Mouse (Mus musculus) spleen, embryonic (tissue): Measurements from ENCODE around the gene C330007P06Rik.
"Not testable (repeated sequence)": the region's sequence is repeated elsewhere in the genome, so short reads cannot be mapped to it uniquely, and the experiment has no call there.

Source experiments
- CTCF ChIA-PET: fragments of 350-600 bp; sonication (Branson Sonifier 250); formaldehyde crosslinking; loops from one replicate; lab custom pipeline; 2022; lab: Charles Lee

C330007P06Rik gene

DNA sequence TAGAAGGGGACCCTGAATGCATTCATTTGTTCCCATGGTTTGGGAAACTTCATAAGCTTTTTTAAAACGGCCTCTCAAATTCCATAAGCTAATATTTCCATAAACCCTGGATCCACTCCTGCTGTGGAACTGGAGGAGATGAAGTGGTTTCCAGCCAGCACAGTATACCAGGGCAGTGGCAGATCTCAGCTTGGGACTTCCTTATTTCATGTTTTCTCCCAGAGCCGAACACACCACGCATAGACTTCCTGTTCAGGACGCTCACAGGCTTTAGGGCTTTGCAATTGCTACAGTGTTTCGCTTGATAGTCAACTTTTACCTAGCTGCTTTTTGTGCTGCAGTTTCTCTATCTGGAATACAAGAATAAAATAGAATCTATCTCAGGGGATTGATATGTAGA lies 70.7 kb downstream of the C330007P06Rik start:
- CTCF ChIA-PET, result no interaction called here

DNA sequence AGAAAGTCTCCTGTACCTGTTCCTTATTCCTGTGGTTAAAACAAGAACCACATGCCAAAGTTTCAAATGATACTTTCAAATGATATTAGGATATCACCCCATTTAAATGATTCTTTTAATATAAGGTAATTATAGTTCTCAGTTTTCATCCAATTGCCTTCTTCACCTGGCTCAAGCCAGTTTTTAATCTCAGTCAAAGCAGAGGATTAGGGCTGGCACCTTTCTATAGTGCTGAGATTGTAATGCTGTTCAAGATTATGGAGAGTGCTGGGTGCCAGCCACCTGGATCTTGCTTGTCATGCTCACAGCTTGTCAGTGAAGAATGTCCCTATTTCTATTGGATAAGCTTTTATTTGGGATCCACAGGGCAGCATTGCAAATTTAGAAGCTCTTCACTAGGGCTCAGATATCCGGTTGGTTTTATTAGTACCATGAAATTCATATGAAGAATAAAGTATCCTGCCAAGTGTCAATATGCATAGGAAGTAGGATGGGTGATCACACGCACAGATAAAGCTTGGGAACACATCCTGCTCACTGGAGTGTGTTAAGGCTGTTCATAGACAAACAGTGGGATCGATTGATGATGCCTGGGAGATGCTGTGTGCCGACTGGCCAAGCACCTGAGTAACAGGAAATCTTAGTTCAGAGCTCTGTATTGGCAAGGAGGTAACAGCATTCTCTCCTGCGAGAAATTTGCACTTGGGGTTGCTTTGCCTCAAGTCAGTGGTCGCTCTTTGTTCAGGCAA lies 74.6 kb downstream of the C330007P06Rik start:
- CTCF ChIA-PET, result interaction anchor here (1.3 kb wide), 1 partner anchor 39 kb away, joined by 3 read pairs; no protein-coding TSS in a partner anchor

DNA sequence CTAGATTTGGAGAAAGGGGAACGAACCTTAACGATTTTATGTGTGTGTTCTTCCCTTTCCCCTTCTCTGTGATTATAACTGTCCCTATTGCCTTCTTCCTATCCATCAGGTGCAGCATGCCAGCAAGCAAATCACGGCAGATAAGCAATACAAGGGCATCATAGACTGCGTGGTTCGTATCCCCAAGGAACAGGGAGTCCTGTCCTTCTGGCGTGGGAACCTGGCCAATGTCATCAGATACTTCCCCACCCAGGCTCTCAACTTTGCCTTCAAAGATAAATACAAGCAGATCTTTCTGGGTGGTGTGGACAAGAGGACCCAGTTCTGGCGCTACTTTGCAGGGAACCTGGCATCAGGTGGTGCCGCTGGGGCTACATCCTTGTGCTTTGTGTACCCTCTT lies 77.2 kb downstream of the C330007P06Rik start:
- CTCF ChIA-PET, result not testable (repeated sequence)

DNA sequence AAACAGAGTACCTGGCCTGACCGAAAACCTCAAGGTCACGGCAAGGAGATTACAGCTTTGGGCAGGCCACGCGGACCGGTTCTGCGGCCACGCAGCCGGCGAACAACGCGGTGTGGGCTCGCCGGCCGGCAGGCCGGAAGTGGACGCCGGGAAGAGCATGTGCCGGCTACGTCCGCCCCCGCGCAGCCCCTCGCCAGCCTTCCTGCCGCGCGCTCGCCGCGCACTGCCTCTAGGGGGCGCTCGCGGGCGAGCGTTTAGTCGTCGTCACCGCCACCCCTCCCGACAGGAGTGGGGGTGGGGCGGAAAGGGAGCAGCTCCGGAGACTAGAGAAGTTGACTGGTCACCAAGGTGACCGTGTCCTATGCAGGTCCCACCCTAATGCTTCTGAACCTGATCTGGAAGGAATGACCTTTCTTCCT lies 77.7 kb downstream of the C330007P06Rik start:
- CTCF ChIA-PET, result no interaction called here

DNA sequence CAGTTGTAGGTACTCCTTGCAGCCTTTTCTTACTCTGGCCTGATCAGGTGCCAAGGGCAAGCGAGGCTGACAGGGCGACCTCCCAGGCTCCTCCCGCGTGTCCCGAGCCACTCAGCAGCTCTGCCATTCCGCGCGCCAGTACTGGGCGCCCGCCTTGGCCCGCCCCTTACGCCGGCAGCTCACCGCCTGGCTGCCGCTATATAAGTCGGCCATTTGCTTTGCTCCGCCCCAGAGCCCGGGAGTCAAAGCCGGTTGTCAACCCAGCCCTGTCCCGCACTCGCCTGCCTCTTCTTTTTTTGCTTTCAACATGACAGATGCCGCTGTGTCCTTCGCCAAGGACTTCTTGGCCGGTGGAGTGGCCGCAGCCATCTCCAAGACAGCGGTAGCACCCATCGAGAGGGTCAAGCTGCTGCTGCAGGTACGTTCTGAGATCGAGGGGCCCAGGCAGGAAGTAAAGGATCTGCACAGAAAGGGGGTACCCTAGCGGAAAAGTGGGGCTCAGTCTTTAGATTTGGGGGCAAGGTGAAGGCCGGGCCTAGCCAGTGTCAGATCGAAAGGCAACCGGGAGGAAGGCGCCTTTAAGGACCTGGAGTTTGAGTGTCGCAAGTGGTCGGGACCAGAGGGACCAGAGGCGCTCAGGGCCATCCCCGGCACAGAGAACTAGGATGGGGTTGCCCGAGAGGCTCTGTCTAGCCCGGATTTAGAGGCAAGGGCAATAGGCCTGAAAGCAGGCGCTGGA lies 78.3 kb downstream of the C330007P06Rik start, which contains the start of gene Slc25a5:
Gene Slc25a5, plus strand, starts transcription at position 228 of the 739 bp plus-strand sequence.
- CTCF ChIA-PET, result no interaction called here

DNA sequence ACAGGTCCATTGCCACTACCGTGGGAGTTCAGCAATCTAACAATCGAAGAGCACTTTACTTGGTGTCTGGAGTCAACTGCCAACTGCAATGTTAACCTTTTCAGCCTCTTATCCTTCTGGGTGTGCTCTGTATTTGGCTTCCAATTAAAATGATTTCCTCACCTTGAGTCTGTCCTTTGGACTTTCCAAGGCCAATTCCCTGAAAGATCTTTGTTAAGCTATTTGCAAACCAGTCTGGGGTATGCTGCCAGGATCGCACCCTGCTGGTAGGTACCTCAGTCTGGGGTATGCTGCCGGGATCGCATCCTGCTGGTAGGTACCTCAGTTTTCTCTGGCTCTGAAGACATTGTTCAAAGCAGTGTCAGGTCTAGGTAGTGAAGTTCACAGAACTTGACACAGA lies 79.3 kb downstream of the C330007P06Rik start:
- CTCF ChIA-PET, result interaction anchor here (0.6 kb wide), 1 partner anchor 279 kb away, joined by 3 read pairs; no protein-coding TSS in a partner anchor

DNA sequence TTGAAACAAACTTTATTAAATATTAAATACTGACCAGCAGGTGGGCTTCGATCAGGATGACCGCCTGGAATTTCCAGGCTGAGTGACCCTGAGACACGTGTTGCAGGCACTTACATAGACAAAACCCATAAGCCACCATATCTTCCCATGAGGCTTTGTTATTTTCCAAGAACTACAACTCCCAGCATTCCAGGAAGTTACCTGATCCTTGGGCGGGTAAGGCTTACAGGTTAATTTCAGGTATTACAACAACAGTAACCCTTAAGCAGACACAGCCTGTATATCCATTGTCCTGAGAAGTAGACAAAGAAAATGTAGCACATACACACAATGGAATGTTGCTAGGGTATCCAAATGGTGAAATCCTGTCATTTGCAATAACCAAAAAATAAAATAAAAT lies 84.6 kb downstream of the C330007P06Rik start:
- CTCF ChIA-PET, result no interaction called here

DNA sequence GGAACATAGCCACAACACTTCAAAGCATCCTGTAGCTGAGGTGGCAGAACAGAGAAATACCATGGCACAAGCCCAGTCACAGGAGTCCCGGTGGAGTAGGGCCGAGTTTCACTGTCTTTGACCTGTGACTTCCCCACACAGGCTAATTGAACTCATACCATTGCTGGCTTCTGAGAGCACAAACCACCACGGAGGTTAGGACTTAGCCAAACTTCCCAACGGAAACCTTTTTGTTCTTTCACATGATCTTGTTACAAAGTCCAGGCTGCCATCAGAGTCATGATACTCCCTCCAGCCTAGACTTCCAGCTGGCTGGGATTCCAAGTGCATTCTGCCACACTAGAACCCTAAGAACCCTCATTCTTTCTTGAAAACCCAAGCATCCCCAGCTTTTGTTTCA lies 96.2 kb downstream of the C330007P06Rik start:
- CTCF ChIA-PET, result no interaction called here

DNA sequence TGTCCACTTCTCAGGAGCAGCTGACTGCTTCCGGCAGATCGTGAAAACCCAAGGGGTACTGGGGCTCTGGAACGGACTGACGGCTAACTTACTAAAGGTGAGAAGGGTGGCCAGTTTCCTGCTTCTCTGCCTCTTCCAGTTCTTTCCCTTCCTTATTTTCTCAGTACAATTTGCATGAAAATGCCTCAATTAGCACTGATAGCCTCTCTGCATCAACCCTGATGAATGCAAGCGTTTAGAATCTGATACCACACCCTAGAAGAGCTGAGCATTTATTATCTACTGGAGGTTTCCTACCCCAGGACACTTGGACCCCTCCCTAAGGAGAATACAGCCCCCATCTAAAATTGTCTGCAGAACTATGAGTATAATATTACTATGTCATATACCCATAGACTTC lies 98.4 kb downstream of the C330007P06Rik start:
- CTCF ChIA-PET, result no interaction called here
